Mouse (Mus musculus) myocyte (in vitro differentiated cells): Measurements from ENCODE around the gene Tpk1.

ENCODE experiments used
- CEBPB ChIP-seq: IDR thresholded peaks from 2 replicates; pipeline ENCODE4 v1.6.1; 2011; ENCODE audit warnings: mild to moderate bottlenecking, moderate library complexity; ENCODE audit not compliant: poor library complexity, insufficient read depth, severe bottlenecking
- E2F4 ChIP-seq: IDR thresholded peaks from one replicate; pipeline ENCODE4 v1.6.1; 2011; ENCODE audit warnings: mild to moderate bottlenecking, control low read depth, moderate library complexity; ENCODE audit not compliant: insufficient read depth
- MAX ChIP-seq: IDR thresholded peaks from one replicate; pipeline ENCODE4 v1.6.1; 2011; ENCODE audit warnings: low read depth, mild to moderate bottlenecking, control low read depth
- MYOD1 ChIP-seq, 3 experiments: IDR thresholded peaks; one replicate each; pipeline ENCODE4 v1.6.1; 2011; ENCODE audit warnings: control low read depth in 2 of 3, low read depth in 2 of 3, mild to moderate bottlenecking in 2 of 3, moderate library complexity in 1 of 3; ENCODE audit not compliant: insufficient read length in 2 of 3, control insufficient read depth in 1 of 3
- POLR2A ChIP-seq: IDR thresholded peaks from one replicate; pipeline ENCODE4 v1.6.1; 2011; ENCODE audit warnings: low read depth, mild to moderate bottlenecking, control low read depth, moderate library complexity; ENCODE audit not compliant: insufficient read length
- REST ChIP-seq: IDR thresholded peaks from one replicate; pipeline ENCODE4 v1.6.1; 2011; ENCODE audit warnings: mild to moderate bottlenecking, control low read depth, moderate library complexity; ENCODE audit not compliant: insufficient read depth, insufficient read length
- TCF3 ChIP-seq: IDR thresholded peaks from one replicate; pipeline ENCODE4 v1.6.1; 2011; ENCODE audit warnings: low read depth, control low read depth; ENCODE audit not compliant: insufficient read length
- USF1 ChIP-seq: IDR thresholded peaks from one replicate; pipeline ENCODE4 v1.6.1; 2011; ENCODE audit warnings: low read depth, mild to moderate bottlenecking, control low read depth, moderate library complexity

DNA sequence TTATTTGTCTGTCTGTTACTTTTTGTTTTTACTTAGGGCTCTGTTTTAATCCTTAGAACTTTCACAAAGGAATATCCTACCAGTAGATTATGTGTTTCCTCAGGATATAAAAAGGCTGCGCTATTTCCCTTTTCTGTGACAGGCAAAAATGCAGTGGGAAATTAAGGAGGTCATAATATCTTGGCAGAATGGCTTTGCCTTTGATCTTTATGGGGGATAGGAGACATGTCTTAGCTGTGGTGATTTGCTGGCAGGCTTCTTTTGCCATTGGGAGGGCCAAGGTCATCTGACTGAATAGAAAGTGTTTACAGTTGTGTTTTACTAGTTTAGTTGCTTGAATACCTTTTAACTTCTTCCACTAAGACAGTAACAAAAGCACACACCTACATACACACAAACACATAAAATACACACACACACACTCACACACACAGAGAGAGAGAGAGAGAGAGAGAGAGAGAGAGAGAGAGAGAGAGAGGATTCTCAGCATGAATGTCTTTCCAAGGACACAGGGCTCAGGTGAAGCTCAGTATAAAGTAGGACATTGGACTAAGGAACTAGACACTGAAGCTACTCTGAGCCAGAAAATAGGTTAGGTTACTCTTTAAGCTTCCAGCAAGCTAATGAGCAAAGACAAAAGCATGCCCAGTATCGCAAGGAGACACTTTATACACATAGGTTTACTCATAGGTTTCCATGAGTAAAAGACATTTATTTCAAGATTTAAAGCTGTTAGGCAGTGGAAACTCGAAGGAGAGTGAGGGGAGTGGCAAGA is 9.1 kb upstream of the Tpk1 start:
- TF ChIP-seq POLR2A (no peak), USF1 (no peak), MAX (no peak), CEBPB (no peak), MYOD1 (IDR thresholded peaks at IDR 0.05; ENCODE audit: control insufficient read depth in 1 of 3, insufficient read length in 2 of 3, low read depth in 2 of 3) (no peak), E2F4 (no peak), REST (no peak), TCF3 (no peak)
